Mouse (Mus musculus) megakaryocyte progenitor cell, adult 5-6 weeks (primary cell): ENCODE results near the gene Sprr2a1. TPM values are rescaled to one million over a fixed set of nuclear protein-coding genes. Genes with fewer than 3 reads are reported as not detected.
A peak's percentile ranks its signal among the peaks of the same experiment; 100 is the strongest.
"Not testable (repeated sequence)": the region's sequence is repeated elsewhere in the genome, so short reads cannot be mapped to it uniquely, and the experiment has no call there.

Experiments used
- ATAC-seq: replicated peaks from 2 replicates; pipeline ENCODE4 v1.8.0; 2016; ENCODE audit warnings: mild to moderate bottlenecking, moderate TSS enrichment, inconsistent platforms; ENCODE audit not compliant: poor library complexity
- total RNA-seq, 2 experiments: library from RNA; stranded (forward) in 1 of 2; stranded (reverse) in 1 of 2; fragments of 157-497, 149-512 nt in 1 of 2; fragments of 200-1000 nt in 1 of 2; gene quantifications; 2 replicates each; pipeline versions ENCODE4 v1.2.3 to v1.2.4; 2015 to 2017

Gene Sprr2a1
- total RNA-seq (2015): not detected in 2 replicates
- total RNA-seq (2017): not detected in 2 replicates

DNA sequence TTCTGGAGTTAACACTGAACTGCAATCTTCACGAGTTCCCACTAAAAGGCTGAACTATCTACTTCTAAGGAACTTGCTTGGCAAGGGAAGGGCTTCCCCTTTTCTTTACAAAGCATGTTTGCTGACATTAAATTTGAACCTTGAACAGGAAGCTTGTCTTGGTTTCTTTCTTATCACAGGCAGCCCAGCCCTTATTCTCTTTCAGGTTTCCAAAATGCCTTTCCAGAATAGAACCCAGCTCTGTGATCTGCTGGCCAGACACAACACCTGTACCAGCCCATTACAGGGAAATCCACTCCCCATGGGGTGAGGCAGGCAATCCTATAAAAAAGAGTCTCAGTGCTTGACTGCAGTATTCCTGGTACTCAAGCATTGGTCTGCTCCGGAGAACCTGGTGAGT lies at the start of gene Sprr2a1, which contains the start of gene Sprr2a2:
Gene Sprr2a1, plus strand, starts transcription at position 231 of the 400 bp plus-strand sequence.
Gene Sprr2a2, plus strand, starts transcription at position 352 of the 400 bp plus-strand sequence.
- not testable (repeated sequence) for ATAC-seq

- no peak for ATAC-seq
Measured at GRCm38 (mm10) chr3:92169847-92170246, 45.8 kb upstream of the Sprr2a1 start.

DNA sequence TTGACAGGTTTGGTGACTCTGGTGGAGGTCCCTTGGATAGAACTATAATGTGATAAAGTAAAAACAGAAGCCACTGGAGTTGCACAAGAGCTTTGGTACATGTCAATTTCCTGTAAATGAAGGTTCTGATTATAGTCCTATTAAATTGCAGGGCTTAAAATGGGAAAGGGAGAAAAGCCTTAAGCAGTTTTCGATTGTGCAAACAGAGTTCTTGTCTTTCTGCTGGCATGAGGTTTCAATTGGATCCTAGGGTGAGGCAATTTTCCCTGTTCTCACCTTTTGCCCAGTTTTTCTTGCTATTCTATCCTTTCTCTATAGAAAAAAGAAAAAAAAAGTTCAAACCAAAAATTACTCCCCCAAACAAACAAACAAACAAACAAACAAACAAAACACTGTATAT lies 38.7 kb upstream of the Sprr2a1 start:
- no peak for ATAC-seq

DNA sequence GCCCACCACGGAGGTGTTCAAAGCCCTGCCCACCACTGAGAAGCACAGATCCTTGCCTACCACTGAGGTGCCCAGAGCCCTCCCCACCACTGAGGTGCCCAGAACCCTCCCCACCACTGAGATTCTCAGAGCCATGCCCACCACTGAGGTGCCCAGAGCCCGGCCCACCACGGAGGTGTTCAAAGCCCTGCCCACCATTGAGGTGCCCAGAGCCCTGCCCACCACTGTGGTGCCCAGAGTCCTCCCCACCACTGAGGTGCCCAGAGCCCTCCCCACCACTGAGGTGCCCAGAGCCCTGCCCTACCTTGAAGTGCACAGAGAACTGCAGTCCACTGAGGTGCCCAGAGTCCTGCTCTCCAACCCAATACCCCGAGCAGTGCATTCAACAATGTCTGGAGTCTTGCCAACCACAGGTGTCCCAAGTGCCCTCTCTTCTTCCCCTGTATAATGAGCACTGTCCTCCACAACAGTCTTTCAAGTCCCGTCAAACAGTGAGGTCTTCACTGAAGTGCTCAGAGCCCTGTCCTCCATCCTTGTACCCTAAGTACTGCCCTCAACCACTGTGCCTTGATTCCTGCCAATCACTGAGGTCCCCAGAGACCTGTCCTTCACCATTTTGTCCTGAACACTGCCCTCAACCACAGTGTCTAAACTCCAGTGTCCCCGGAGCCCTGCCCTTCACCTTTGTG lies 19.9 kb upstream of the Sprr2a1 start:
- ATAC-seq: no peak

- ATAC-seq: not testable (repeated sequence)
Measured at GRCm38 (mm10) chr3:92211133-92211925, 4.3 kb upstream of the Sprr2a1 start.

- not testable (repeated sequence) for ATAC-seq
Measured at GRCm38 (mm10) chr3:92212059-92212458, 3.5 kb upstream of the Sprr2a1 start.

DNA sequence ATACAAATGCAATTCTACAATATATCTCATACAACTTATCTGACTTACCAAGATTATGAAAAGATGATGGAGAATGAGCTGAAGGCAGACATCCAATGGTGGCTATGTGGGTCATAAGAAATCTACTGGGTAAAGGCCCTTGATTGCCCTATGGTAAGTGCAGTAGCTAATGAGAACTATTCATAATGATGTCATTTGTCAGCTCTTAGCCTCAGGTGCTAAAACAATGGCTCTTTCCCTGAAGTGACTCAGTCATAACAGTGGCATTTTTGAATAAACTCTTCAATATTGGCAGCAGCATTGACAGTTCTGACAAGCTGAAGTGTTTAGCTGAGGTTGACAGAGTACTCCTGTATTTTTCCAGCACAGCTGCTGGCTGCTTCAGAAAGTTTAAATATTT lies 1.9 kb upstream of the Sprr2a1 start:
- ATAC-seq: not testable (repeated sequence)

GRCm38 (mm10) chr3:92219031-92219430 lies 3.4 kb downstream of the Sprr2a1 start:
- ATAC-seq: peak; percentile 29

- not testable (repeated sequence) for ATAC-seq
Measured at GRCm38 (mm10) chr3:92223708-92224107, 8.1 kb downstream of the Sprr2a1 start.

DNA sequence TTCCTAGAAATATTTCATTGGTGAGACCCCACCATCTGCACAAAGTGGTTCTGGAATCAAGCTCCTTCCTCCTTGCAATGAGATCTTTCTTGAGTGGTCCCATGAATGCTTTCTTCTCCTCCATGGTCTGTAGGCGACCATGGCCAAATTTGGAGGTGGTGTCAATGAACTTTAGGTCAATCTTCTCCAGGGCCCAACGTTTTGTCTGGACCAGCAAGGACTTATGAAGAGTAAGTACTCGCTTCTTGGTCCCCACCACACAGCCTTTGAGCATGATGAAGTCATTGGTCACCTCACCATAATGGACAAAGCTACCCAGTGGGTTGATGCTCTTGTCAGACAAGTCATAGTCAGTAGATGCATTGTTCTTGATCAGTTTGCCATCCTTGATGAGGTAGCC lies 11.8 kb downstream of the Sprr2a1 start:
- not testable (repeated sequence) for ATAC-seq

- ATAC-seq: peak; percentile 11; the same call in 1 of the 2 replicates
Measured at GRCm38 (mm10) chr3:92236463-92237189, 21.0 kb downstream of the Sprr2a1 start.

GRCm38 (mm10) chr3:92238736-92239135 lies 23.1 kb downstream of the Sprr2a1 start:
- not testable (repeated sequence) for ATAC-seq

- not testable (repeated sequence) for ATAC-seq
Measured at GRCm38 (mm10) chr3:92239197-92239596, 23.6 kb downstream of the Sprr2a1 start.

DNA sequence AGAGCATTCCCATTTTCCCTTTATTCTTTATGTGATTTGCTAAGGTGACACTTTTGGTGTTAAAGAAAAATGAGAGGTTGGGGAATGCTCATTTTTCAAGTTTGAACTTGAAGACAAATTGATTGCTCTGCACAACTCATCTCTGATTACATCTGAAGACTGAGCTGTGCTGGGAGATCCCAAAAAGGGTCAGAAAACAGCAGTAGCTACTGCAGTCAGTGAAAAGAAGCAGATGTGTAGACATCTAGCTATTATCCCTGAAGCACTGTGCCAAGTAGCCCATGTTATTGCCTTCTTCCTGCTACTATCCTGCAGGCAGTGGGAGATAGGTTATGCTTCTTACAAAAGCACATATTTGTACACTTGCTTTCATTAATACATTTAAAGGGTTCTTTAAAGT lies 29.2 kb downstream of the Sprr2a1 start:
- ATAC-seq: not testable (repeated sequence)

GRCm38 (mm10) chr3:92246245-92246644 lies 30.6 kb downstream of the Sprr2a1 start:
- not testable (repeated sequence) for ATAC-seq

GRCm38 (mm10) chr3:92248494-92248893 lies 32.9 kb downstream of the Sprr2a1 start:
- ATAC-seq: not testable (repeated sequence)

DNA sequence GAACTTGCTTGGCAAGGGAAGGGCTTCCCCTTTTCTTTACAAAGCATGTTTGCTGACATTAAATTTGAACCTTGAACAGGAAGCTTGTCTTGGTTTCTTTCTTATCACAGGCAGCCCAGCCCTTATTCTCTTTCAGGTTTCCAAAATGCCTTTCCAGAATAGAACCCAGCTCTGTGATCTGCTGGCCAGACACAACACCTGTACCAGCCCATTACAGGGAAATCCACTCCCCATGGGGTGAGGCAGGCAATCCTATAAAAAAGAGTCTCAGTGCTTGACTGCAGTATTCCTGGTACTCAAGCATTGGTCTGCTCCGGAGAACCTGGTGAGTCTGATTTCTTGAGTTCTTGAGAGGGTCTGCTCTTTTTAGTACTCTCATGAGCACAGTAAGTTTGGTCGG lies 34.9 kb downstream of the Sprr2a1 start:
- not testable (repeated sequence) for ATAC-seq

GRCm38 (mm10) chr3:92253860-92254259 lies 38.3 kb downstream of the Sprr2a1 start:
- ATAC-seq: peak; percentile 52

- not testable (repeated sequence) for ATAC-seq
Measured at GRCm38 (mm10) chr3:92258526-92258925, 42.9 kb downstream of the Sprr2a1 start.

DNA sequence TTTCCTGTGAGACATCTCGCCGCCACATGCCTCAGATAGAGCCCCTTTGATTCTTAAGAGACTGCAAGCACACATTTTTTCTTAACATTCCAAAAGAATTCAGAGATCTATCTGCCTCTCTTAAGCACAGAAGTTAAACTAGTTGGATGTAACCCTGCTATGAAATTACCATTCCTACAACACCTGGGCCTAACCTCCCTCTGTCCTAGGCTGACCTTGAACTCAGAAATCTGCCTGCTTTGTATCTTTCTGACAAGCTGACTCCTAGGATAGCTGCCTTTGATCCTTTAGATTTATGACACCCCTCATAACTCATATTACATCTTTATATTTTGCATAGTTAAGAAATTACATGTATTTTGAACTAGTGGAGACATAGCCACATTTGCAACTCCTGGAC lies 47.9 kb downstream of the Sprr2a1 start:
- ATAC-seq: not testable (repeated sequence)
